Mouse (Mus musculus): ENCODE measurements at regions not wholly inside any gene's neighbourhood (a gene's known extent, or its start where the extent isn't known, plus 50 kb on each side); places are given as distances from the start of the nearest gene placed in this dataset.

GRCm38 (mm10) chr6:71012436-71012822 is 56.1 kb downstream of the Foxi3 start:
- DNase-seq = no peak

GRCm38 (mm10) chr6:71012823-71013461 is 56.6 kb downstream of the Foxi3 start:
- peak; percentile 58 to 72 for DNase-seq

- no peak for DNase-seq
These were observed 60.1 kb downstream of the Foxi3 start for GRCm38 (mm10) chr6:71016388-71016787.

GRCm38 (mm10) chr6:71021353-71021752 is 65.0 kb downstream of the Foxi3 start:
- DNase-seq = no peak

- DNase-seq = no peak
These were observed 69.1 kb downstream of the Foxi3 start for GRCm38 (mm10) chr6:71025472-71025871.

- DNase-seq = no peak
These were observed 73.3 kb downstream of the Foxi3 start for GRCm38 (mm10) chr6:71029663-71030062.

- DNase-seq = no peak
These were observed 74.2 kb downstream of the Foxi3 start for GRCm38 (mm10) chr6:71030541-71030940.

- no peak for DNase-seq
These were observed 87.9 kb downstream of the Foxi3 start for GRCm38 (mm10) chr6:71044241-71044640.

- no peak for DNase-seq
These were observed 88.9 kb downstream of the Foxi3 start for GRCm38 (mm10) chr6:71045261-71045660.

- peak; percentile 55 to 58 for DNase-seq
These were observed 92.1 kb downstream of the Foxi3 start for GRCm38 (mm10) chr6:71048199-71049094.

- DNase-seq = no peak
These were observed 93.9 kb downstream of the Foxi3 start for GRCm38 (mm10) chr6:71050248-71050647.

GRCm38 (mm10) chr6:71050754-71051213 is 93.5 kb downstream of the Thnsl2 start:
- no peak for DNase-seq

- no peak for DNase-seq
These were observed 86.9 kb downstream of the Thnsl2 start for GRCm38 (mm10) chr6:71057209-71057858.

- no peak for DNase-seq
These were observed 84.1 kb downstream of the Thnsl2 start for GRCm38 (mm10) chr6:71060116-71060515.

GRCm38 (mm10) chr6:71062980-71063379 is 81.3 kb downstream of the Thnsl2 start:
- DNase-seq = no peak

- DNase-seq = no peak
These were observed 78.8 kb downstream of the Thnsl2 start for GRCm38 (mm10) chr6:71065428-71065827.

- DNase-seq = no peak
These were observed 75.0 kb downstream of the Thnsl2 start for GRCm38 (mm10) chr6:71069229-71069628.

GRCm38 (mm10) chr6:71074789-71075191 is 69.4 kb downstream of the Thnsl2 start:
- no peak for DNase-seq

All from kidney, postnatal 4 days (tissue).